Mouse (Mus musculus) cerebellum, postnatal 25 days (tissue): ENCODE measurements at regions not wholly inside any gene's neighbourhood (a gene's known extent, or its start where the extent isn't known, plus 50 kb on each side); places are given as distances from the start of the nearest gene placed in this dataset.

Experiments used
- DNase-seq, 2 experiments: peaks; one replicate each; pipeline ENCODE4 v3.0.0; 2021; ENCODE audit warnings: mixed read lengths in 2 of 2

- no peak for DNase-seq
Observed at GRCm38 (mm10) chr14:98505321-98505720, 335.8 kb upstream of the Dach1 start.

DNA sequence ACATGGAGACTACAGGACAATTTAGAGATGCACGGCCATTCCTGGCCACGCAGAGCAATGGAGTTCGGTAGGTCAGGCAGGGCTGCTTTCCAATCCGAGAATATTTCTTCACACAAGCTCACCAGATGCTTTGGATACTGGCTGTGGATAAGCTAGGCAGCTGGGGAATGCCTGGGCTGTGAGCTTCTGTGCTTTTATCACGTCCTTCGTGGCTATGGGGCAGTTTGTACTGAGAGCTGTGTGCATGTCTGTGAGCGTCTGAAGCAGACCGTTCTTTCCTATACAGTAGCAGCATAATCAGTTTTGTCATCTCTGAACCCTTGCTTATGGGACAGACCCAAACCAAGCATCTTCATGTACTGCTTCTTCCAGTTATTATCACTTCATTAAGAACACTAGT, 307.9 kb upstream of the Dach1 start:
- DNase-seq, result no peak

DNA sequence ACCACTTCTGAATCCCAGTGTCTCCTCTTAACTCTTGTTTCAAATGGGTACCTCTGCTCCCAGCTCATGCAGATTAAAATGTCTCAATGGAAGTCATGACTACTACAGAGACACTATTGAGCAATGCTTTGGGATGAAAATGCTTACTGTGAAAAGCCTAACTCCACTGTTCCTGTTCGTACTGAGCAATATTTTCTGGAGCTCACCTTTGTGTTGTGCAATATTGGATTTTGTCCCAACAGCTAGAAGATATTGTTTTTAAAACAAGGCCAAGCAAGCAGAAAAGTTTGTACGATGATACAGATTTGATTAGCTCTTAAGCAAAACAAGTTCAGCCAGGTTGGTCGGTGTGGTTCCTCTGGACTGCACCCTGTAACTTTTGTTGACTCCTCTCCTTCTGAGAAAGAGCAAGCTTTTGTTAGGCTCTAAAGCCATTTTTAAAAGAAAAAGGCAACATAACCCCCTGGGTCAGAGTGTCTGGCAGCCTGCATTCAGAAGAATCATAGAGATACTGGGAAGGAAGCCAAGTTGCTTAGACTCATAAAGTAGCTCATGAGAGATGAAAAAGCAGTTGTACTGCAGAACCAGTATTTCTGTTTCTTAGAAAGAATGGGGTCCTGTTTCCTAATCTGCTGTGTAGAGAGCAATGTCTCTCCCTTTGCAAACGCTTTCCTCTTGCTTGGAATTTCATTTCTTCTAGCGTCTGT, 302.4 kb upstream of the Dach1 start:
- DNase-seq, result no peak

DNA sequence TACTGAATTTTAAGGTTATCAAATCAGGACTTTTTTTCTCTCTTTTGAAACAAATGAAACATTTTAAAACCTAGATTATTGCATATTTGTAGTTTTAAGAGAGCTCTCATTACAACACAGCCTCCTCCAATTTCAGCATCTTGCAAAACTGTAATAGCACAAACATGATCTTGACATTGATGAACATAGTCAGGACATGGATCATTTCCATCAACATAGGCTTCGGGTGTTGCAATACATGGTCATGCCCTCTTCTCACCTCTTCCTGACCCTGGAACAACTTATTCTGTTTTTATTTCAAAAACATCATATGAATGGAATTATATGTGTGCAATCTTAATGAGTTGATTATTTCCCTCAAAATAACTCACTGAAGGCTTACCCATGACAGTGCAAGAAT, 284.9 kb upstream of the Dach1 start:
- DNase-seq, result no peak

DNA sequence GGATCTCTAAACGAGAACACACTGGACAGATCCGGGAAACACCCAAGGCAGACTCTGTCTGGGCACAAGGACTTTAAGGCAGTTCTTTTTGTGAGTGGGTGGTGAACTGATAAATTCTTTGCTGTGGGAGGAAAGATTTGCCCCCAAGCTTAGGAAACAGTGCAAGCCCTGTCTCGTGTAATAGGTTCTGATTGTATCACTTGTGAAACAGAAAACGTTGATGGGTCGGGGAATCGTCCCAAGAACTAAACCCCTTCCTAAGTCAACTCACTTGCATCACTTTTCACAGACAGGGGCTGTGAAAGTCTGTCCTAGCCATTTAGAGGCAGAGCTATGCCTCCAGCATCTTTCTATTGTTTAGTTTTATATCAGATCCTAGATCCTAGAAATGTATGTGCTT, 282.6 kb upstream of the Dach1 start:
- DNase-seq, result no peak

DNA sequence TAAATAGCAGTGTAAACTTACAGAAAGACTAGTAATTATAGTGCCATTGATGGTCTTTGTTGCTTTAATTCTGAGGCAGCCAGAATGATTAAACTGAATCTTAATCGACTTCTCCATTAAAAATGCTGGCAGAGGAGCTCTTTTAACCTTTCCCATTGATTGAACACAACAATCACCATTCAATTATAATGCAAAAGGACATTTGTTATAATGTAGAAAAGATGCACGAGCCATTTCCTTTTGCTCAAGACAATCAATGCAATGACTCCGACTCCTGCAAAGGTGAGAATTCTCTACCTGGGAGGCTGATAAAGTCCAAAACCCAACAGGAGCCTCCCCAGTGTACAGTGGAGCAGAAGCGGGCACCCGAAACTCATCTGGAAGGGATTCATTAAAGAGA, 280.0 kb upstream of the Dach1 start:
- no peak for DNase-seq

- no peak for DNase-seq
Observed at GRCm38 (mm10) chr14:98442411-98442810, 272.8 kb upstream of the Dach1 start.

DNA sequence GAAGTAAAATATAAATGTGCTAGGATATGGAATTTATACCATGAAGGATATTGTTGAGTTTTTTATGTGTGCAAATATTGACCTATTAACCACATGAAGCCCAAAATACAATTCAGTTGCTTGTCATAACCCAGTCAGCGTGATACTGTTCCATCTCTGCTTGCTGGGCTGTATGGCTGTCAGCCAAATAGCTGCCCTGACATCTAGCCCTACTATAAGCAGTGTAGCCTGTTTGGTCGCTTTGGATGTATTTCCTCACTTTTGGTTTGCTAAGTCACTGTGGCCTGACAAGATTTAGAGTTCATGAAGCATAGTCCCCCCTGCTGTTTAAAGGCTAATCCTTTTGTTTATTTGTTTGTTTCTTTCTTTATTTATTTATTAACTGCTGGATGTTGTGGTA, 272.4 kb upstream of the Dach1 start:
- DNase-seq, result peak in 1 of 2 experiments; percentile 6

- DNase-seq, result no peak
Observed at GRCm38 (mm10) chr14:98431959-98432358, 262.4 kb upstream of the Dach1 start.

DNA sequence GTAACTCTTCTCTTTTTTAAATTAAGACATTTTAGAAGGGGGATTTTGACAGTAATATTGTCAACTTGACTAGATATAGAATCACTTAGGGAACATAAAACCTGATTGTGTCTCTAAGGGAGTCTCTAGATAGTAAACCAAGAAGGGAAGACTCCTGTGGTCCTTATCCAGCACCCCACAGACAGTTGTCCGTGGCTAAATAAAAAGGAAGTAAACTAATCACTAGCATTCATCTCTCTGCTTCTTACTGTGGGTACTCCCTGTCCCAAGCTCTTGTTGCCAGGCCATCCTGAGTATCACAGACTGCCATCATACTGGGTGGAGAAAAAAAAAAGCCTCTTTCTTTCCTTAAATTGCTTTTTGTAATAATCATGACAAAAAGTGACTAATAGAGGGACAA, 248.2 kb upstream of the Dach1 start:
- DNase-seq, result no peak

DNA sequence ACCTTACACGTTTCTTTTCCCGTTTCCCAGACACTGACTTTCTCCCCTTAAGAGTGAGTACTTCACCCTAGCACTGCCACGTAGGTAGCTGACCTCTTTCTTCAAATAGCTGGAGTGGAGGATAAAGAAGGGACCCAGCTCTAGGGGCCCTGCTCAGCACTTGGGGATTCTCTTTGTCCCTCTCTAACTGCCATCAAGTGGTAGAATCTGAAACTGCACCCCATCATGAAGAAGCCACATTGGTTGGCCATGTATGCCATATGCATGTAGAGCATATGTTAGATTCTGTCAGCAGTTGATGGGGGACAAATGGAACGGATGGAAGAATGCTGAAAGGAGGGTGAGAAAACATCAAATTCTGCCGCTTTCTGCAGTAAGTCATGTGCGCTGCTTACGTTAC, 244.6 kb upstream of the Dach1 start:
- DNase-seq, result no peak

DNA sequence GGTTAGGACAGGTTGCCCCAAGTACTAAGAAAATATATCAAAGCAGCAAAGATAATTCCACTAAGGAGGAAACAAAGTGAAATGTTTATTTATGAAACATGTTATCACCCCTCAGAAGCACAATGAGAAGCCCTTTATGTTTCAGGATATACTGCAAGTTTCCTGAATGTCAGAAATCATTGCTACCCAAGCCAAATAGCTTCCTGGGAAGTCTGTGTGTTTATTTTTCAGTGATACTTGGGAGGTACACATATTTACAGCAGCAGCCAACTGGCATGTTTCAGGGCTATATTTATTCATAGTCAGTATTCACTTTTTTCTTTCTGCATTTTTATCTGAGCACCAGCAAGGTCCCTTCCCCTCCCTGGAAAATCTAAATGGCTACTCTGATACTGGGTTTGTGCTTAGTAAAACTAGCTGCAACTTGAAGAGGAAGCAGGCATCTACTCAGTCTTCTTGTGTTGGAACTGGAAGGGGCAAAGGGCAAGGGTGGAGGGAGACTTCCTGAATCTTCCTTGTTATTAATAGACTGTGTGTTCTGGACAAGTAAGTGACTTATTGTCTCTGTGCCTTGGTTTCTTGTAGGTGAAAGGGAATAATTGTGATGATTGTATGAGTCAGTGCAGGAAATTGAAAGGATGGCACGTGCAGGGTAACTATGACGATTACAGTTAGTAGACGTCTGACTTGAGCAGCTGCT, 236.5 kb upstream of the Dach1 start:
- no peak for DNase-seq

GRCm38 (mm10) chr14:98404026-98404425, 234.5 kb upstream of the Dach1 start:
- no peak for DNase-seq

DNA sequence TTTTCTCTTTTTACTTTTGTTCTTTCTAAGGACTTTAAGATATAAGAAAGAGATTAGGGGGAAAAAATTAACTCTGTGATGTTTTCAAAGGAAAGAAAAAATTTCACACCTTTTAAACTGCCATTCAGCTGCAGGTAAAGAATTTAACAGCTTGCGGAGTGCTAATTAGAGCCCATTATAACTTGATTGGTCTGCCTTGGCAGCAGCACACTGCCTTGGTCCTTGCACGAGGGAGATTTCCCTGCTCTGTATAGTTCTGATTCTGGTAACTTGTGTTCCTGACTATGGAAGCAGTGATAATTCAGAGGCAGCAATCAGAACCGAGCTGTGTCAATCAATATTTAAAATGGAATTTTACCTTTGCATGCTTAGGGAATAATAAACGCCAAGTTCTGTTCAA, 218.3 kb upstream of the Dach1 start:
- no peak for DNase-seq
